Mouse (Mus musculus) lung, embryonic 15.5 days (tissue): Measurements from ENCODE around the gene Gm49380. TPM values are rescaled to one million over a fixed set of nuclear protein-coding genes. Genes with fewer than 3 reads are reported as not detected.

ENCODE experiments used
- ATAC-seq: fragments of 200-750 bp; cut with Nextera tagmentation; 2 replicates; pipeline ENCODE4 v1.8.0; 2017; ENCODE audit warnings: moderate number of reproducible peaks, borderline replicate concordance; ENCODE audit not compliant: low FRiP score, low TSS enrichment; ENCODE audit errors: extremely low read depth
- H3K27ac ChIP-seq: fragments of 300-500 bp; sonication (generic); 2 replicates; pipeline ENCODE4 v1.5.1; 2015; ENCODE audit warnings: moderate library complexity, mild to moderate bottlenecking, inconsistent platforms
- H3K27me3 ChIP-seq: fragments of 300-500 bp; sonication (generic); 2 replicates; pipeline ENCODE4 v1.6.1; 2015; ENCODE audit warnings: inconsistent platforms
- H3K36me3 ChIP-seq: fragments of 300-500 bp; sonication (generic); 2 replicates; pipeline ENCODE4 v1.6.1; 2015; ENCODE audit warnings: inconsistent platforms
- H3K4me1 ChIP-seq: fragments of 300-500 bp; sonication (generic); 2 replicates; pipeline ENCODE4 v1.6.1; 2015; ENCODE audit warnings: inconsistent platforms
- H3K4me2 ChIP-seq: fragments of 300-500 bp; sonication (generic); 2 replicates; pipeline ENCODE4 v1.6.1; 2015; ENCODE audit warnings: inconsistent platforms, mild to moderate bottlenecking, moderate library complexity
- H3K4me3 ChIP-seq: fragments of 300-500 bp; sonication (generic); 2 replicates; pipeline ENCODE4 v1.5.1; 2015; ENCODE audit warnings: mild to moderate bottlenecking, inconsistent platforms
- H3K9ac ChIP-seq: fragments of 300-500 bp; sonication (generic); 2 replicates; pipeline ENCODE4 v1.6.1; 2015; ENCODE audit warnings: inconsistent platforms
- H3K9me3 ChIP-seq: fragments of 300-500 bp; sonication (generic); 2 replicates; pipeline ENCODE4 v1.6.1; 2016; ENCODE audit warnings: inconsistent platforms
- WGBS: fragments of 180-500 bp; shearing (Covaris S2); methylation state at CpG from one replicate; pipeline ENCODE4 v1.1.7; 2015; 5-methylcytosine and 5-hydroxymethylcytosine counted together
- polyA plus RNA-seq: library from polyadenylated mRNA; unstranded; fragments of >200 nt; fragmentation: Nextera tagmentation; extraction: Ambion mirVana; gene quantifications from 2 replicates; pipeline ENCODE4 v1.2.1, GENCODE M21; 2015

The Gm49380 gene
- polyA plus RNA-seq, 1 experiment from 2014 or later = 0.17 TPM

- H3K4me2 ChIP-seq = no peak overlapping the region
- H3K9ac ChIP-seq = no peak overlapping the region
- H3K27me3 ChIP-seq = peaks cover 22% of the 10 kb centered on the region
- H3K36me3 ChIP-seq = no peaks in the 10 kb centered on the region
- H3K4me3 ChIP-seq = no peak overlapping the region
- ATAC-seq = no peak
- WGBS = 59% methylated on average over 15 of the region's 15 CpGs
- H3K27ac ChIP-seq = no peak overlapping the region
- H3K9me3 ChIP-seq = no peaks in the 10 kb centered on the region
- H3K4me1 ChIP-seq = peaks cover 3% of the 10 kb centered on the region; the same call in 1 of the 2 replicates
Observed at GRCm38 (mm10) chr9:44048541-44049380, 64.5 kb downstream of the Gm49380 start.

DNA sequence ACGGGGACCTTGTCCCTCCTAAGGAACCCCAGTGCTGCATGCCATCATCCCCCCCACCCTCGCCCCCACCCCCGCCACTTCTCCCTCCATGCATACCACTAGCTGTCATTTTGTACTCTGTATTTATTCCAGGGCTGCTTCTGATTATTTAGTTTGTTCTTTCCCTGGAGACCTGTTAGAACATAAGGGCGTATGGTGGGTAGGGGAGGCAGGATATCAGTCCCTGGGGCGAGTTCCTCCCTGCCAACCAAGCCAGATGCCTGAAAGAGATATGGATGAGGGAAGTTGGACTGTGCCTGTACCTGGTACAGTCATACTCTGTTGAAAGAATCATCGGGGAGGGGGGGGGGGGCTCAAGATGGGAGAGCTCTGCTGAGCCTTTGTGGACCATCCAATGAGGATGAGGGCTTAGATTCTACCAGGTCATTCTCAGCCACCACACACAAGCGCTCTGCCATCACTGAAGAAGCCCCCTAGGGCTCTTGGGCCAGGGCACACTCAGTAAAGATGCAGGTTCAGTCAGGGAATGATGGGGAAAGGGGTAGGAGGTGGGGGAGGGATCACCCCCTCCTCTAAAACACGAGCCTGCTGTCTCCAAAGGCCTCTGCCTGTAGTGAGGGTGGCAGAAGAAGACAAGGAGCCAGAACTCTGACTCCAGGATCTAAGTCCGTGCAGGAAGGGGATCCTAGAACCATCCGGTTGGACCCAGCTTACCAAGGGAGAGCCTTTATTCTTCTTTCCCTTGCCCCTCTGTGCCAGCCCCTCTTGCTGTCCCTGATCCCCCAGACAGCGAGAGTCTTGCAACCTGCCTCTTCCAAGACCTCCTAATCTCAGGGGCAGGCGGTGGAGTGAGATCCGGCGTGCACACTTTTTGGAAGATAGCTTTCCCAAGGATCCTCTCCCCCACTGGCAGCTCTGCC lies 65.5 kb downstream of the Gm49380 start:
- Histone ChIP-seq H3K4me1 (peaks cover 10% of the 10 kb centered on the region), H3K27ac (no peak overlapping the region), H3K36me3 (no peaks in the 10 kb centered on the region), H3K9me3 (no peaks in the 10 kb centered on the region), H3K9ac (no peak overlapping the region), H3K27me3 (peaks cover 31% of the 10 kb centered on the region), H3K4me3 (no peak overlapping the region), H3K4me2 (no peak overlapping the region)
- WGBS = 68% methylated on average over 14 of the region's 14 CpGs
- ATAC-seq = no peak

DNA sequence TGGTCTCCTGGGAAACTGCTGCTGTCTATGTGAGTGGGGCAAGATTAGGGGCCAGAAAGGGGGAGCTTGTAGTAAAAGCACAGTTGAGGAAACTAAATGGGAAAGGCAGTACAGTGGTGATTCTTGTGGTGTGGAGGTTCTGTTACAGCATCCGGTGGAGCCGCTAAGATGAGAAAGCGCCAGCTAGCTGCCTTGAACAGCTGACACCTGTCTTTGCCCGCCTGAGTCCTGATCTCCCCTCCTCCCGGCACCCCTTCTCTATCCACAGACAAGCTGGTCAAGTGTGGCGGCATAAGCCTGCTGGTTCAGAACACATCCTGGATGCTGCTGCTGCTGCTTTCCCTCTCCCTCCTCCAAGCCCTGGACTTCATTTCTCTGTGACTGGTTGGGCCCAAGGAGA lies 66.2 kb downstream of the Gm49380 start:
- no peak for ATAC-seq
- H3K4me2 ChIP-seq = no peak overlapping the region
- no peaks in the 10 kb centered on the region for H3K9me3 ChIP-seq
- no peak overlapping the region for H3K9ac ChIP-seq
- 23% methylated on average over 6 of the region's 6 CpGs for WGBS
- peaks cover 10% of the 10 kb centered on the region for H3K4me1 ChIP-seq
- H3K27me3 ChIP-seq = peaks cover 36% of the 10 kb centered on the region
- no peak overlapping the region for H3K4me3 ChIP-seq
- H3K27ac ChIP-seq = no peak overlapping the region
- H3K36me3 ChIP-seq = no peaks in the 10 kb centered on the region

GRCm38 (mm10) chr9:44046426-44046825 lies 66.9 kb downstream of the Gm49380 start:
- 82% methylated on average over 12 of the region's 12 CpGs for WGBS
- H3K4me3 ChIP-seq = no peak overlapping the region
- H3K36me3 ChIP-seq = no peaks in the 10 kb centered on the region
- H3K4me1 ChIP-seq = peaks cover 10% of the 10 kb centered on the region
- H3K27ac ChIP-seq = no peak overlapping the region
- H3K9ac ChIP-seq = no peak overlapping the region
- no peak for ATAC-seq
- H3K27me3 ChIP-seq = peaks cover 42% of the 10 kb centered on the region
- no peaks in the 10 kb centered on the region for H3K9me3 ChIP-seq
- no peak overlapping the region for H3K4me2 ChIP-seq

- 72% methylated on average over 5 of the region's 5 CpGs for WGBS
Observed at GRCm38 (mm10) chr9:44045884-44046272, 67.4 kb downstream of the Gm49380 start.

GRCm38 (mm10) chr9:44045158-44045883 lies 68.0 kb downstream of the Gm49380 start:
- Histone ChIP-seq H3K4me2 (no peak overlapping the region), H3K27ac (no peak overlapping the region), H3K9me3 (no peaks in the 10 kb centered on the region), H3K4me3 (no peak overlapping the region), H3K36me3 (no peaks in the 10 kb centered on the region), H3K9ac (no peak overlapping the region), H3K27me3 (peaks cover 46% of the 10 kb centered on the region), H3K4me1 (peaks cover 10% of the 10 kb centered on the region)
- ATAC-seq = no peak
- 51% methylated on average over 3 of the region's 3 CpGs for WGBS

More at GRCm38 (mm10) chr9:44045884-44046272, 67.4 kb downstream of the Gm49380 start:
- no peak for ATAC-seq
- Histone ChIP-seq H3K27ac (no peak overlapping the region), H3K9ac (no peak overlapping the region), H3K4me3 (no peak overlapping the region), H3K4me2 (no peak overlapping the region), H3K4me1 (peaks cover 10% of the 10 kb centered on the region), H3K9me3 (no peaks in the 10 kb centered on the region), H3K36me3 (no peaks in the 10 kb centered on the region), H3K27me3 (peaks cover 46% of the 10 kb centered on the region)

DNA sequence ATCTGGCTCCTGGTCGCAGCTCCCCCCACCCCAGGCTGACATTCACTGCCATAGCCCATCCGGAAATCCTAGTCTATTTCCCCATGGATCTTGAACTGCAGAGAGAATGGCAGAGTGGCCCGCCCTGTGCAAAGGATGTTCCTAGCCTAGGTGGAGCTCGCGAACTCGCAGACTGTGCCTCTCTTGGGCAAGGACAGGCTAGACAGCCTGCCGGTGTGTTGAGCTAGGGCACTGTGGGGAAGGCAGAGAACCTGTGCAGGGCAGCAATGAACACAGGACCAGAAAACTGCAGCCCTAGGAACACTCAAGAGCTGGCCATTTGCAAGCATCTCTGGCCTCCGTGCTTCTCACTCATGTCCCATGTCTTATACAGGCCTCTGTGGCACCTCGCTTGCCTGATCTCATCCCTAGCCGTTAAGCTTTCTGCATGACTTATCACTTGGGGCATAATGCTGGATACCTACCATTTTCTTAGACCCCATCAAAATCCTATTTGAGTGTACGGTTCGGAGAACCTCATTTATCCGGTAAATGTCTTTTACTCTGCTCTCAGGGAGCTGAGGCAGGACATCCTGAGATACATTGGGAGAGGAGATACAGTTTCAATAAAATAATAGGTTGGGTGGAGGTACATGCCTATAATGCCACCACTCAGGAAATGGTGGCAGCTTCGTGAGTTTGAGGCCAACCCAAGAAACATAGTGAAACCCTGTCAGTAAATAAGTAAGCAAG lies 68.7 kb downstream of the Gm49380 start:
- no peak for ATAC-seq
- Histone ChIP-seq H3K4me1 (peaks cover 10% of the 10 kb centered on the region), H3K36me3 (no peaks in the 10 kb centered on the region), H3K27ac (no peak overlapping the region), H3K27me3 (peaks cover 46% of the 10 kb centered on the region), H3K4me2 (no peak overlapping the region), H3K9me3 (no peaks in the 10 kb centered on the region), H3K9ac (no peak overlapping the region), H3K4me3 (no peak overlapping the region)
- WGBS = 37% methylated on average over 14 of the region's 14 CpGs

GRCm38 (mm10) chr9:44043708-44044425 lies 69.4 kb downstream of the Gm49380 start:
- H3K4me3 ChIP-seq = peak overlapping the region; percentile 23
- no peak overlapping the region for H3K9ac ChIP-seq
- H3K36me3 ChIP-seq = no peaks in the 10 kb centered on the region
- H3K9me3 ChIP-seq = no peaks in the 10 kb centered on the region
- WGBS = 3% methylated on average over 23 of the region's 23 CpGs
- peak overlapping the region; percentile 48 for H3K4me2 ChIP-seq
- no peak overlapping the region for H3K27ac ChIP-seq
- no peak for ATAC-seq
- peaks cover 10% of the 10 kb centered on the region for H3K4me1 ChIP-seq
- peaks cover 46% of the 10 kb centered on the region for H3K27me3 ChIP-seq

- ATAC-seq = peak; percentile 46; the same call in 1 of the 2 replicates
- no peak within 1 kb of the TSS for H3K27ac ChIP-seq
- H3K4me2 ChIP-seq = peak within 1 kb of the TSS; percentile 48
- H3K4me3 ChIP-seq = peak within 1 kb of the TSS; percentile 23
- H3K4me1 ChIP-seq = peaks cover 10% of the 10 kb centered on the region
- H3K9ac ChIP-seq = no peak within 1 kb of the TSS
- under 1% methylated on average over 30 of the region's 30 CpGs for WGBS
- H3K36me3 ChIP-seq = no peaks in the 10 kb centered on the region
- no peaks in the 10 kb centered on the region for H3K9me3 ChIP-seq
- H3K27me3 ChIP-seq = peaks cover 46% of the 10 kb centered on the region
Observed at GRCm38 (mm10) chr9:44042836-44043707, 70.2 kb downstream of the Gm49380 start, which contains the start of gene Thy1. Thy1 (plus strand) TSS chr9:44043384.

GRCm38 (mm10) chr9:44042396-44042680 lies 71.0 kb downstream of the Gm49380 start:
- ATAC-seq = no peak
- Histone ChIP-seq H3K4me2 (no peak overlapping the region), H3K27ac (no peak overlapping the region), H3K4me3 (no peak overlapping the region), H3K9ac (no peak overlapping the region), H3K27me3 (peaks cover 46% of the 10 kb centered on the region), H3K9me3 (no peaks in the 10 kb centered on the region), H3K4me1 (peaks cover 10% of the 10 kb centered on the region), H3K36me3 (no peaks in the 10 kb centered on the region)
- WGBS = 79% methylated on average over 1 of the region's 1 CpGs
